In the genomic region with DNA sequence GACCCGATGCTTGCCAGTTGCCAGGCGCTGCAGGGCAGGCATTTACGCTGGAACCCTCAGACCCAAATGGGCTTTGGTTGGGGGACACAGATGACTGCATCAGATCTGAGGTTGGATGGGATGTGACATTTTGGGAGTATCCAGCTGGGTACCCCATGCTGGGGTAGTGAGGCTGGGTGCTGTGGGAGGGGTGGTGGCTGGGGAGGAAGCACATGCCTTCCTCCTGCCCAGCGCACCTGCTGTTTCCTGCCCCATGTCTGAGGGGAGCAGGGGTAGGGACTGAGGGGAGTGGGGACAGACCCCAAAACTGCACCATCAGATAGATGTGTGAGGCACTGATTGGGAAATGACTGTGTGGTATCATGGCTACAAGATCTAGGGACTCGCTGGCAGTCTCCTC, we compare ENCODE assay signal across 15 mouse cellular contexts. TPM values are rescaled to one million over a fixed set of nuclear protein-coding genes. Genes with fewer than 3 reads are reported as not detected.
DNase-seq lines count a peak whose midpoint lies in the region; ATAC-seq and TF ChIP-seq lines count a peak whose summit lies in the region.
"Had no signal": no experiment of that assay in that cellular context is flagged by ENCODE, and none has a peak within 500 bp of the region (broad histone marks: within the 10 kb centered on the region; RNA-seq: fewer than 3 reads in every experiment).

No protein-coding gene starts in this region.

- H3K36me3 ChIP-seq in lung, postnatal 0 days (ENCODE audit: insufficient read depth, low read length) = peaks cover 22% of the 10 kb centered on the region; the same call in 1 of the 2 replicates
- H3K36me3 ChIP-seq in embryonic facial prominence, embryonic 13.5 days = peaks cover 39% of the 10 kb centered on the region
- H3K36me3 ChIP-seq in limb, embryonic 12.5 days = peaks cover 37% of the 10 kb centered on the region

- H3K4me1 ChIP-seq in lung, postnatal 0 days (ENCODE audit: insufficient read depth, low read depth, low read length) = peaks cover 12% of the 10 kb centered on the region
- H3K4me1 ChIP-seq in embryonic facial prominence, embryonic 13.5 days = peaks cover 38% of the 10 kb centered on the region
- peaks cover 46% of the 10 kb centered on the region for H3K4me1 ChIP-seq in limb, embryonic 12.5 days (replicated peaks)

- H3K27ac ChIP-seq in lung, postnatal 0 days (ENCODE audit: low read length) = no peak overlapping the region
- H3K27ac ChIP-seq in embryonic facial prominence, embryonic 13.5 days = peak overlapping the region; percentile 48
- H3K27ac ChIP-seq in limb, embryonic 12.5 days = 0 out of 2 replicates have a peak overlapping the region, but pooled peaks have one; percentile 17
- H3K27ac ChIP-seq: stomach, embryonic 15.5 days had no signal

- H3K27me3 ChIP-seq in lung, postnatal 0 days (replicated peaks; ENCODE audit: insufficient read depth, low read length) = no peaks in the 10 kb centered on the region
- no peaks in the 10 kb centered on the region for H3K27me3 ChIP-seq in embryonic facial prominence, embryonic 13.5 days
- peaks cover 13% of the 10 kb centered on the region for H3K27me3 ChIP-seq in limb, embryonic 12.5 days
- H3K27me3 ChIP-seq: stomach, embryonic 15.5 days had no signal

- TF ChIP-seq CTCF in lung, postnatal 0 days (IDR thresholded peaks at IDR 0.05) = no peak

- no peak overlapping the region for H3K4me3 ChIP-seq in lung, postnatal 0 days (ENCODE audit: low read depth, low read length)
- no peak overlapping the region for H3K4me3 ChIP-seq in embryonic facial prominence, embryonic 13.5 days
- H3K4me3 ChIP-seq in limb, embryonic 12.5 days (replicated peaks) = no peak overlapping the region
- H3K4me3 ChIP-seq: stomach, embryonic 15.5 days had no signal

- ATAC-seq in lung, postnatal 0 days = no peak
- ATAC-seq in embryonic facial prominence, embryonic 13.5 days (ENCODE audit: insufficient number of reproducible peaks, insufficient read depth, low FRiP score, low TSS enrichment, low read depth) = no peak
- ATAC-seq in limb, embryonic 12.5 days (ENCODE audit: insufficient number of reproducible peaks, insufficient read depth, low FRiP score, low TSS enrichment, low read depth) = no peak

- no peak for TF ChIP-seq EP300 in lung, postnatal 0 days (IDR thresholded peaks at IDR 0.05)

- no peak overlapping the region for H3K9ac ChIP-seq in lung, postnatal 0 days (replicated peaks; ENCODE audit: low read depth)
- 0 out of 2 replicates have a peak overlapping the region, but pooled peaks have one; percentile 32 for H3K9ac ChIP-seq in embryonic facial prominence, embryonic 13.5 days
- H3K9ac ChIP-seq in limb, embryonic 12.5 days (replicated peaks) = no peak overlapping the region; the same call in 1 of the 2 replicates
- H3K9ac ChIP-seq: lung, embryonic 14.5 days; stomach, embryonic 15.5 days had no signal

- no peak overlapping the region for H3K4me2 ChIP-seq in lung, postnatal 0 days (replicated peaks; ENCODE audit: low read depth, low read length)
- H3K4me2 ChIP-seq in embryonic facial prominence, embryonic 13.5 days = no peak overlapping the region
- H3K4me2 ChIP-seq in limb, embryonic 12.5 days = no peak overlapping the region
- H3K4me2 ChIP-seq: lung, embryonic 14.5 days; stomach, embryonic 15.5 days had no signal

- no peaks in the 10 kb centered on the region for H3K9me3 ChIP-seq in lung, postnatal 0 days (ENCODE audit: low read length)
- H3K9me3 ChIP-seq in embryonic facial prominence, embryonic 13.5 days = no peaks in the 10 kb centered on the region
- no peaks in the 10 kb centered on the region for H3K9me3 ChIP-seq in limb, embryonic 12.5 days
- H3K9me3 ChIP-seq: stomach, embryonic 15.5 days had no signal

- peak; percentile 37 to 40 for DNase-seq in cerebellum, postnatal 25 days
- no peak for DNase-seq in cerebellum, adult 11 months
- peak; percentile 4 for DNase-seq in lung, postnatal 0 days (ENCODE audit: low spot score)
- no peak for DNase-seq in lung, postnatal 14 days
- DNase-seq in layer of hippocampus, adult 11-12 months (ENCODE audit: low spot score) = no peak
- no peak for DNase-seq in testis, postnatal 10 days (ENCODE audit: low spot score)
- DNase-seq: adrenal gland, adult 2 months; heart, adult 11 months; heart, postnatal 4 days; kidney, adult 2 months; layer of hippocampus, adult 9-11 months; lung, embryonic 14.5 days had no signal

- WGBS in lung, postnatal 0 days = 82% methylated on average over 5 of the region's 5 CpGs
- 65% methylated on average over 5 of the region's 5 CpGs for WGBS in embryonic facial prominence, embryonic 13.5 days
- WGBS in limb, embryonic 12.5 days = 74% methylated on average over 5 of the region's 5 CpGs

RNA-seq across cellular contexts. Expression of a gene that starts 3.9 kb away (rescaled TPM):
- 3.1 and 3.6 TPM in 2 replicates for polyA plus RNA-seq in lung, postnatal 0 days (2015; fragmentation: Nextera tagmentation; extraction: Ambion mirVana)
- 3.1 and 7.1 TPM in 2 replicates for polyA plus RNA-seq in embryonic facial prominence, embryonic 13.5 days (2015; fragmentation: Nextera tagmentation; extraction: Ambion mirVana)
- polyA plus RNA-seq in limb, embryonic 12.5 days (2016; fragmentation: Nextera tagmentation; extraction: Ambion mirVana) = 2.9 and 3.0 TPM in 2 replicates

RNA-seq across cellular contexts. Expression of a gene that starts 7.9 kb away (rescaled TPM):
- 0.20 and 0.63 TPM in 2 replicates for polyA plus RNA-seq in lung, postnatal 0 days (2015; fragmentation: Nextera tagmentation; extraction: Ambion mirVana)
- polyA plus RNA-seq in embryonic facial prominence, embryonic 13.5 days (2015; fragmentation: Nextera tagmentation; extraction: Ambion mirVana) = 1.2 and 1.5 TPM in 2 replicates
- 1.1 and 3.1 TPM in 2 replicates for polyA plus RNA-seq in limb, embryonic 12.5 days (2016; fragmentation: Nextera tagmentation; extraction: Ambion mirVana)

RNA-seq across cellular contexts. Expression of a gene that starts 12.5 kb away (rescaled TPM):
- polyA plus RNA-seq in lung, postnatal 0 days (2015; fragmentation: Nextera tagmentation; extraction: Ambion mirVana) = 2.4 and 3.0 TPM in 2 replicates
- 4.1 and 5.0 TPM in 2 replicates for polyA plus RNA-seq in embryonic facial prominence, embryonic 13.5 days (2015; fragmentation: Nextera tagmentation; extraction: Ambion mirVana)
- polyA plus RNA-seq in limb, embryonic 12.5 days (2016; fragmentation: Nextera tagmentation; extraction: Ambion mirVana) = 3.3 and 3.8 TPM in 2 replicates

RNA-seq across cellular contexts. Expression of a gene that starts 12.5 kb away (rescaled TPM):
- polyA plus RNA-seq in lung, postnatal 0 days (2015; fragmentation: Nextera tagmentation; extraction: Ambion mirVana) = 49.4 and 55.2 TPM in 2 replicates
- polyA plus RNA-seq in embryonic facial prominence, embryonic 13.5 days (2015; fragmentation: Nextera tagmentation; extraction: Ambion mirVana) = 67.8 and 71.8 TPM in 2 replicates
- polyA plus RNA-seq in limb, embryonic 12.5 days (2016; fragmentation: Nextera tagmentation; extraction: Ambion mirVana) = 71.9 and 74.6 TPM in 2 replicates

RNA-seq across cellular contexts. Expression of a gene that starts 18.4 kb away (rescaled TPM):
- 39.5 and 39.7 TPM in 2 replicates for polyA plus RNA-seq in lung, postnatal 0 days (2015; fragmentation: Nextera tagmentation; extraction: Ambion mirVana)
- polyA plus RNA-seq in embryonic facial prominence, embryonic 13.5 days (2015; fragmentation: Nextera tagmentation; extraction: Ambion mirVana) = 102 and 119 TPM in 2 replicates
- polyA plus RNA-seq in limb, embryonic 12.5 days (2016; fragmentation: Nextera tagmentation; extraction: Ambion mirVana) = 136 and 137 TPM in 2 replicates

Comparison
In these comparisons a context has a peak if more than half of its experiments do, and no peak if none do; other contexts are left out.
1. DNase-seq: peak in cerebellum, postnatal 25 days (2 of 2) and lung, postnatal 0 days (single experiment); none in cerebellum, adult 11 months (single experiment), lung, postnatal 14 days (single experiment), layer of hippocampus, adult 11-12 months (single experiment) and testis, postnatal 10 days (single experiment).